Mouse (Mus musculus) small intestine, adult 2 months (tissue): ENCODE results near the gene Eya2.

ENCODE experiments used
- CTCF ChIP-seq: fragments of 200-500 bp; IDR thresholded peaks from 2 replicates; pipeline ENCODE4 v1.5.1; 2012; ENCODE audit warnings: low read depth, mild to moderate bottlenecking, control low read depth, inconsistent platforms, low read length, moderate library complexity, mixed read lengths; ENCODE audit not compliant: insufficient replicate concordance, insufficient read length; ENCODE audit errors: extremely low read depth
- POLR2A ChIP-seq: fragments of 200-500 bp; IDR thresholded peaks from 2 replicates; pipeline ENCODE4 v1.6.1; 2012; ENCODE audit warnings: low read depth, mild to moderate bottlenecking, control low read depth, inconsistent platforms, low read length, moderate library complexity

DNA sequence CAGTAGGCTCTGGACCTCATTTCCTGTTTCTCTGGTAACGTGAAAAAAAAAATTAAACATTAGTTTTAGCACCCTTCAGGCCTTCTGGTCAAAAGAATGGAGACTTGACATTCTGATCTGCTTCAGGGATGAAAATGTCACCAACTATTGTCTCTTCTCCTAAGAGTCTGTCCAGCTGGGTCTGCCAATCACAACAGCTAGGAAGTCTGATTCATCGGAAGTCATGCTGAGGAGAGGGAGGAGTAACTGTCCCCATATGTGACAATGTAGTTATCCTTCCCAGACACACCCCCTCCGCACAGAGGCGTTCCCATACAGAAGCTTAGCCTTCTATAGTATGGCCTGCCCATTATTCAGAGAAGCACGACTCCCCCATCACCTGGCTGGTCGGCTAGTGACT is 25.9 kb upstream of the Eya2 start:
- no peak for TF ChIP-seq POLR2A
- TF ChIP-seq CTCF, result no peak
